Mouse (Mus musculus) Muller cell, postnatal 12 days (primary cell): ENCODE measurements around the gene AC131692.1.
"Not testable (repeated sequence)": the region's sequence is repeated elsewhere in the genome, so short reads cannot be mapped to it uniquely, and the experiment has no call there.

Source experiments
- DNase-seq: peaks from one replicate; pipeline ENCODE4 v3.0.0-alpha.2; 2015; ENCODE audit errors: inconsistent ontology term

The AC131692.1 gene

GRCm38 (mm10) chr19:6117346-6117985, 23.2 kb downstream of the AC131692.1 start:
- DNase-seq, result peak; percentile 29

- DNase-seq, result peak; percentile 94
Measured at GRCm38 (mm10) chr19:6117986-6118676, 23.9 kb downstream of the AC131692.1 start, which contains the start of gene Sac3d1. Gene Sac3d1 (minus strand): TSS chr19:6118650.

- DNase-seq, result no peak
Measured at GRCm38 (mm10) chr19:6118677-6119185, 24.5 kb downstream of the AC131692.1 start.

- DNase-seq, result no peak
Measured at GRCm38 (mm10) chr19:6121761-6122160, 27.5 kb downstream of the AC131692.1 start.

- no peak for DNase-seq
Measured at GRCm38 (mm10) chr19:6123330-6123729, 29.1 kb downstream of the AC131692.1 start.

GRCm38 (mm10) chr19:6124898-6125297, 30.7 kb downstream of the AC131692.1 start:
- DNase-seq, result no peak

GRCm38 (mm10) chr19:6126289-6126688, 32.1 kb downstream of the AC131692.1 start:
- DNase-seq, result no peak

GRCm38 (mm10) chr19:6126789-6127580, 32.8 kb downstream of the AC131692.1 start:
- DNase-seq, result no peak

GRCm38 (mm10) chr19:6127760-6128341, 33.6 kb downstream of the AC131692.1 start, which contains the start of gene Snx15:
Gene Snx15 (minus strand): TSS chr19:6128304.
- peak; percentile 96 for DNase-seq

- not testable (repeated sequence) for DNase-seq
Measured at GRCm38 (mm10) chr19:6130414-6131128, 36.4 kb downstream of the AC131692.1 start.

- no peak for DNase-seq
Measured at GRCm38 (mm10) chr19:6132171-6132827, 38.1 kb downstream of the AC131692.1 start.

- DNase-seq, result not testable (repeated sequence)
Measured at GRCm38 (mm10) chr19:6133197-6133596, 39.0 kb downstream of the AC131692.1 start.

- DNase-seq, result peak; percentile 98
Measured at GRCm38 (mm10) chr19:6136397-6136796, 42.2 kb downstream of the AC131692.1 start.

GRCm38 (mm10) chr19:6139701-6140100, 45.5 kb downstream of the AC131692.1 start:
- DNase-seq, result no peak

GRCm38 (mm10) chr19:6140374-6140677, 46.1 kb downstream of the AC131692.1 start:
- no peak for DNase-seq

- DNase-seq, result peak; percentile 98
Measured at GRCm38 (mm10) chr19:6140678-6141393, 46.6 kb downstream of the AC131692.1 start, which contains the start of gene Batf2. Gene Batf2 (plus strand): TSS chr19:6140983.

GRCm38 (mm10) chr19:6141394-6141749, 47.2 kb downstream of the AC131692.1 start, which contains the start of gene Arl2:
Gene Arl2 (minus strand): TSS chr19:6141548.
- peak; percentile 92 for DNase-seq

- no peak for DNase-seq
Measured at GRCm38 (mm10) chr19:6144842-6145241, 50.6 kb downstream of the AC131692.1 start.
